Mouse (Mus musculus): ENCODE measurements around the gene Xxylt1.
A peak's percentile ranks its signal among the peaks of the same experiment; 100 is the strongest.

Xxylt1 gene

GRCm38 (mm10) chr16:31081125-31081664, at the start of gene Xxylt1:
Xxylt1 (minus strand) TSS chr16:31081432.
- DNase-seq (ENCODE audit: low spot score in 2 of 2): peak; percentile 88 to 95

- DNase-seq (ENCODE audit: low spot score in 2 of 2): no peak
Observed at GRCm38 (mm10) chr16:31128116-31128515, 46.9 kb upstream of the Xxylt1 start.

DNA sequence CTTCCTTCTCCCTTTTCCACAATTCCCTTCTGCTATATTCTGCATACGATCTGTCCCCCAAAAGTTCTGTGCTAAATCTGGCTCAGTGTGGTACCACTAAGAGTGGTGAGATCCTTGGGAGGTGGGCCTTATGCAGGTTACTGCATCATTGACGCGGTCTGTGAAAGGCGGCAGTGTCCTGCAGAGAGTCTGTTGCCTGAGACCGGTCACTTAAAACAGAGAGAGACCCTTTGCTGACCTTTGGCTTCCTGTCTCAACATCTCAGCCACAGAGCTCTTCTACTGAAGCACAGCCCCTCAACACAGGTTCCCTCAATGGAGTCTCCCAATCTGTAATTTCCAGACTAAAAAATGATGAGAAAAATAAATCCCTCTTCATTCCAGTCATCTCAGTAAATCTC, 43.8 kb upstream of the Xxylt1 start:
- no peak for DNase-seq (ENCODE audit: low spot score in 2 of 2)

- no peak for DNase-seq (ENCODE audit: low spot score in 2 of 2)
Observed at GRCm38 (mm10) chr16:31121612-31122011, 40.4 kb upstream of the Xxylt1 start.

DNA sequence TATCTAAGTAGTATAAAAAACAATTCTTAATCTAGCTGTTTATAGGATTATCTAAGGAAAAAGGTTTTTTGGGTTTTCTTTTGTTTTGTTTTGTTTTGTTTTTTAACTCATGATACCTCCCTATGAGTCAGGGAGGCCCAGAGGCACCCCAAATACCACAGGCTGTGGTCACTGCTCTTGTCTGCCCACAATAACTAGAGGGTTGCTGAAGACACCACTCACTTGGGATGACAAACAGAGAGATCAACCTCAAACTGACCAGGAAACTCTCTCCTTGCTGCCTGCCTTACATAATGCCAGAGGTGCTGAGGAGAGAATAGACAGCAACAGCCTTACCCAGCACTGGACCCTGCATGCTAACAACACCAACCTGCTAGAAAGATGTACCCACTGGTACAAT, 32.4 kb upstream of the Xxylt1 start:
- no peak for DNase-seq (ENCODE audit: low spot score in 2 of 2)

DNA sequence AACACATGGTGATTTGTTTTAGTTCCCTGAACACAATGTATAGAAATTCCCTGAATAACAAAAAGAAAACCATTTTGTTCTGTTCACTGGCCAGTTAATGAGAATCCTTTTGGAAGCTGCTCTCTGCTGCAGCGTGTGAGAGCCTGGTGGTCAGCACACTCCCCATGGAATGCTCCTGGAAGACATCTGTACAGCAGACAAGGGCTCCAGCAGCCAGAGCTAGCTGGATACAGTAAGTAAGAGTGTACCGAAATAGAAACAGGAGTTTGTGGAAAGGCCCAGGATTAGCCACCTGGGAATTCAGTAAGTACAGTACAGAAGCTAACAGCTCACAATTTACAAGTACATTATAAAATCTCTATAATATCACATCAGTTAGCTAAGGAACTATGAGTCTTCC, 20.1 kb upstream of the Xxylt1 start:
- no peak for DNase-seq (ENCODE audit: low spot score in 2 of 2)

- no peak for DNase-seq (ENCODE audit: low spot score in 2 of 2)
Observed at GRCm38 (mm10) chr16:31099906-31100305, 18.7 kb upstream of the Xxylt1 start.

DNA sequence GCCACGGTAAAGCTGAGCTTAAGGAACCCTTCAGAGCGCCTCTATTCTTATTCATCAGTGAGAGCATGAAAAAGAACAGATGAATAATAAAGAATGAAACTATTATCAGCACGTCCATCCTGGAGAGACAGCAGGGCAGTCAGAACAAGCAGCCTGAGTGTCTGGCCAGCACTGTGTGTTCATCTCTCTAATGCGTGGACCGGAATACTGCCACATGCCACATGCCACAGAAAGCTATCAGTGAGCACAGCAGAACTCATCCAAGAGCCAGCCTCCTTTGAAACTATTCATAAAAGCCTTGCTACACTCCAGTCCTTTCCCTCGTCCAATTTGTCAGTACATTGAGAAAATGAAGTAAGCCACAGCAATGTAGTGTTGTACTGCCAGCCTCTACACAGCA, 12.8 kb upstream of the Xxylt1 start:
- no peak for DNase-seq (ENCODE audit: low spot score in 2 of 2)

GRCm38 (mm10) chr16:31093186-31093585, 12.0 kb upstream of the Xxylt1 start:
- no peak for DNase-seq (ENCODE audit: low spot score in 2 of 2)

DNA sequence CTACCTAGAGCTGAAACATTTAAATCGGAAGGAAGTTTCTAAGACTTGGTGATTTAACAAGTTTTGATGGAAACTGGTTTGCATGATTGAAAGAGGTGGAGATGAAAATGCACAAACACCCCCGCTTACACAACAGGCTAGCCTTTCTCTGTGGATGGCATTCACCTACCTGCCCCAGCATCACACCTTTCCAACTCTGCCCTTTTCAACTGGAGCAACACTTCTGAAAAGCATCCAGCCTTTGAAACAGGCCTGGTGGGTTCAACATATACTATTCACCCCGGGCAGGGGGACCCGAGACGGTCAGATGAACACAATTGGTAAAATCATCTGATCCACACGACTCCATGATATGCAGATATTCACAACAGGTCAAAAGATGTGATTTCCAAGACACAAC, 659 bp upstream of the Xxylt1 start:
- no peak for DNase-seq (ENCODE audit: low spot score in 2 of 2)

DNA sequence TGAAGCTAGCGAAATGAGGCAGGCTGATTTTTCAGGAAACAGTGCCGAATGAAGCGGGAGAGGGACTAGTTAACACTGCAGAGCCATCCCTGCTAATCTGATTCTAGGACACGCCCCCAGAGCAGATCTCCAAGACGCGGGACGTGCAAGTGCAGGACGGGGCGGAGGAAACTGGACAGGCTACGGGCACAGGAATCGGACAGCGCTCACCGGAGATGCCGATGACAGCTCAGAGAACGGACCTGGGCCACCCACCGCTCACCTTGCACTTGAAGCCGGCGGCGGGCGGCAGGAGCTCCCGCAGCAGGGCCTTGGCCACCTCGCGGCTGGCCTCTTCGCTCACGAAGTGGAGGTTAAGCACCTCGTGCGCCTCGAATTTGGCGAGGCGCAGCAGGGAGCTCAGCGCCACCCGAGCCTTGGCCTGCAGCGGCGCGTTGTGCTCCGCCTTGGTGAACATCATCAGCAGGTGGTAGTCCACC, 620 bp downstream of the Xxylt1 start:
- peak in 1 of 2 experiments; percentile 54 for DNase-seq (ENCODE audit: low spot score in 2 of 2)

- no peak for DNase-seq (ENCODE audit: low spot score in 2 of 2)
Observed at GRCm38 (mm10) chr16:31077396-31077795, 3.8 kb downstream of the Xxylt1 start.

DNA sequence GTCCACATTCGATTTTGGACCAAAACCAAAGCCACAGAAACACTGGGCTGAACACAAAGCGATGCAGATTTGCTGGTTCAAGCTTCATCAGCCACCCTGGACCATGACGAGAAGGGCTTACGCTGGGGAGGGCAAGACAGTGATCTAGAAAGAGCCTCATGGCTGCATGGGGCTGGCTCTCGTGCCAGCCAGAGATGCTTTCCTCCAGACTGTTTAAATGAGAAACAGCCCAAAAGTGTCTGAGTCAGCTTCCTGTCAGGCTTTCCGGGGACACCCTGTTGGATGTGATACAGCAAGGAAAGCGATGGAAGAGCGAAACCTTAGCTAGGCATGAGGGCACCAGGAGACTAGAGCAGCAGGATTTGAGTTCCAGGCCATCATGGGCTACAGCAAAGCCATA, 4.8 kb downstream of the Xxylt1 start:
- no peak for DNase-seq (ENCODE audit: low spot score in 2 of 2)

DNA sequence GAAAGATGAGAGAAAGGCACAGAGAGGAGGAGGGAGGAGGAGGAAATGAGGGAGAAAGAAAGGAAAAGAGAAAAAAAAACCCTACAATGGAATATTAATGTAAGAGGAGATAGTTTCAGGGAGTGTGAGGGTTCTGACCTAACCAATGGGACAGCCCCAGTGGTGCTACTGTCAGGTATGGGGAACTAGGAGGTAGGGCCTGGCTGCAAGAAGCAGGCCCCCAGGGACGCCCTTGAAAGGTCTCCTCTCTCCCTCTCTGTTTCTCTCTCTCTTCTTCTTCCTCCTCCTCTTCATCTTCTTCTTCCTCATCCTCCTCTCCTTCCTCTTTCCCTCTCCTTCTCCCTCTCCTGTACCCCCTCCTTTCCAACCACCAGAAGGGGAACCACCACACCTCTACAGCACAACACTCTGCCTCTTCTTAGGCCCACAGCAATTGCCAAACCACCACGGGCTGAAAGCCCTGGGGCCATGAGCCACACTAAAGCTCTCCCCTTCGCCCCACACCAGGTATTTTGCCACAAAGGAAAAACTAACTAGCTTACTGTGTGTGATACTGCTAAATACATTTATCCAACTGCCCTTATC, 6.8 kb downstream of the Xxylt1 start:
- DNase-seq (ENCODE audit: low spot score in 2 of 2): no peak

GRCm38 (mm10) chr16:31071731-31072130, 9.5 kb downstream of the Xxylt1 start:
- DNase-seq (ENCODE audit: low spot score in 2 of 2): no peak

DNA sequence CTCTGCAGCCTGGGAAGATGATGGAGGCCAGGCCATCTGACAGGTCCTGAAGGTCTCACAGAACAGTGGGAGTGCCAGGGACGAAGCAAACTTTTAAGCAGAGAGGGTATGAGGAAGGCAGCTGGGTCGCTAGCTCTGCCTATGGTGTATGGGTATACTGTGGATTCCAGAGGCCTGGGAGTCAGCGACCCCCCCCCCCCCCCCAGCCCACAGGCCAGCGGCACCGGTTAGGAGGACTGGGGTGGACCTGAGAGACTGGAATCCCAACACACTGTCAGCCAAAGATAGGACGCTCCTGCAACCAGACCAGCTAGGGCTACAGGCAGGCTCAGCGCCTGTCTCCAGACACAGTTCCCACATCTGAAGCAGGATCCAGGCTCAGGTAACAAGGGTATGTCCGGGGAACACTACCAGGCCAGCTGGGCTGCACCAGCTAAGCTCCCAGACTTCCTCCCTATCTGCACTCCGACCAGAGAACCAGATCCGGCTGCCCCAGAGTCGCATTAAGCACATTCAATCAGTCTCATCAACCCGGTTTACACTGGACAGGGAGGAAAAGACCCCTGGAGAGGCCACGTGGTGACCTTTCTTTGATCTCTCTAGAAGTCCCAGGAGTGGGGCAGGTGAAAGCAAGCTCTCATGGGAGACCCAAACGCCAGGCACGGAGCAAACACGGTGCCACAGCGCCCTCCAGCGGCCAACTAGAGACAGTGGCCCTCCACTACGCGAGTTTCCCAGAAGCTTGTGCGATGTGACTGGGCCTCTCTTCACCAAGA, 10.7 kb downstream of the Xxylt1 start:
- DNase-seq (ENCODE audit: low spot score in 2 of 2): peak; percentile 71 to 87

- DNase-seq (ENCODE audit: low spot score in 2 of 2): no peak
Observed at GRCm38 (mm10) chr16:31069211-31070166, 11.7 kb downstream of the Xxylt1 start.

GRCm38 (mm10) chr16:31068280-31068679, 13.0 kb downstream of the Xxylt1 start:
- DNase-seq (ENCODE audit: low spot score in 2 of 2): no peak

- DNase-seq (ENCODE audit: low spot score in 2 of 2): no peak
Observed at GRCm38 (mm10) chr16:31066344-31067098, 14.7 kb downstream of the Xxylt1 start.

GRCm38 (mm10) chr16:31064782-31065181, 16.4 kb downstream of the Xxylt1 start:
- no peak for DNase-seq (ENCODE audit: low spot score in 2 of 2)

- no peak for DNase-seq (ENCODE audit: low spot score in 2 of 2)
Observed at GRCm38 (mm10) chr16:31062918-31063317, 18.3 kb downstream of the Xxylt1 start.

Measured in cerebellum, postnatal 4 days (tissue).